Mouse (Mus musculus) right cerebral cortex, postnatal 4 days (tissue): ENCODE results near the gene Tenm2.
A peak's percentile ranks its signal among the peaks of the same experiment; 100 is the strongest.

ENCODE experiments used
- DNase-seq: peaks from one replicate; pipeline ENCODE4 v3.0.0-alpha.2; 2022

Tenm2 gene

GRCm38 (mm10) chr11:37235914-37236600, at the start of gene Tenm2:
Gene Tenm2, minus strand, starts transcription at chr11:37235964.
- peak; percentile 76 for DNase-seq

- DNase-seq: no peak
Observed at GRCm38 (mm10) chr11:37285186-37285585, 49.4 kb upstream of the Tenm2 start.

GRCm38 (mm10) chr11:37248796-37249195, 13.0 kb upstream of the Tenm2 start:
- DNase-seq: no peak

GRCm38 (mm10) chr11:37237096-37237725, 1.4 kb upstream of the Tenm2 start:
- peak; percentile 33 for DNase-seq

- peak; percentile 67 for DNase-seq
Observed at GRCm38 (mm10) chr11:37236601-37237083, 878 bp upstream of the Tenm2 start.

GRCm38 (mm10) chr11:37235021-37235795, 556 bp downstream of the Tenm2 start:
- no peak for DNase-seq

- DNase-seq: no peak
Observed at GRCm38 (mm10) chr11:37227404-37227803, 8.4 kb downstream of the Tenm2 start.

GRCm38 (mm10) chr11:37226943-37227342, 8.8 kb downstream of the Tenm2 start:
- no peak for DNase-seq

- DNase-seq: no peak
Observed at GRCm38 (mm10) chr11:37222737-37223136, 13.0 kb downstream of the Tenm2 start.

GRCm38 (mm10) chr11:37222056-37222455, 13.7 kb downstream of the Tenm2 start:
- no peak for DNase-seq

- no peak for DNase-seq
Observed at GRCm38 (mm10) chr11:37220921-37221320, 14.8 kb downstream of the Tenm2 start.

GRCm38 (mm10) chr11:37186132-37186531, 49.6 kb downstream of the Tenm2 start:
- DNase-seq: peak; percentile 68

- no peak for DNase-seq
Observed at GRCm38 (mm10) chr11:37177426-37177825, 58.3 kb downstream of the Tenm2 start.

- DNase-seq: peak; percentile 34
Observed at GRCm38 (mm10) chr11:37153933-37154880, 81.6 kb downstream of the Tenm2 start.

- DNase-seq: no peak
Observed at GRCm38 (mm10) chr11:37153382-37153781, 82.4 kb downstream of the Tenm2 start.

- no peak for DNase-seq
Observed at GRCm38 (mm10) chr11:37150011-37150410, 85.8 kb downstream of the Tenm2 start.

GRCm38 (mm10) chr11:37143996-37144395, 91.8 kb downstream of the Tenm2 start:
- DNase-seq: no peak

- DNase-seq: no peak
Observed at GRCm38 (mm10) chr11:37143478-37143877, 92.3 kb downstream of the Tenm2 start.

- DNase-seq: no peak
Observed at GRCm38 (mm10) chr11:37128893-37129292, 106.9 kb downstream of the Tenm2 start.

- DNase-seq: no peak
Observed at GRCm38 (mm10) chr11:37118058-37118457, 117.7 kb downstream of the Tenm2 start.

- DNase-seq: no peak
Observed at GRCm38 (mm10) chr11:37115188-37115587, 120.6 kb downstream of the Tenm2 start.

GRCm38 (mm10) chr11:37107069-37107468, 128.7 kb downstream of the Tenm2 start:
- DNase-seq: no peak
